Mouse (Mus musculus) left cerebral cortex, postnatal 14 days (tissue): ENCODE data around the gene Rnd2. TPM values are rescaled to one million over a fixed set of nuclear protein-coding genes. Genes with fewer than 3 reads are reported as not detected.
"Not testable (repeated sequence)": the region's sequence is repeated elsewhere in the genome, so short reads cannot be mapped to it uniquely, and the experiment has no call there.

Experiments used
- DNase-seq, 2 experiments: peaks; one replicate each; pipeline ENCODE4 v3.0.0; 2021 to 2022; ENCODE audit warnings: low spot score in 2 of 2, mixed read lengths in 1 of 2
- intact Hi-C: fragments of 180-260 bp; cut with DNase I; formaldehyde crosslinking; loops from one replicate; pipeline ENCODE4 v1.15.1; 2025
- long read RNA-seq, 2 experiments: library from polyadenylated mRNA; stranded (forward); transcript quantifications; one replicate each; pipeline ENCODE4 v2.0.0; 2021
- total RNA-seq, 2 experiments: library from RNA; stranded (reverse); gene quantifications; 2 replicates each; pipeline ENCODE4 v1.2.3; 2021

Gene Rnd2
- total RNA-seq: 100 to 1,000 TPM; 148 to 154 TPM
- long read RNA-seq, experiment 1, transcript Rnd2-201 (5 exons, 1,394 nt): major isoform, 102 of 122 reads
- long read RNA-seq, experiment 1, partial matches to known transcripts: 1 of 122 reads
- long read RNA-seq, experiment 1, other reads (novel, unspliced or antisense): 16 of 122 reads
- long read RNA-seq, experiment 2, transcript Rnd2-201 (5 exons, 1,394 nt): major isoform, 62 of 75 reads
- long read RNA-seq, experiment 2, partial matches to known transcripts: 3 of 75 reads
- long read RNA-seq, experiment 2, other reads (novel, unspliced or antisense): 10 of 75 reads

DNA sequence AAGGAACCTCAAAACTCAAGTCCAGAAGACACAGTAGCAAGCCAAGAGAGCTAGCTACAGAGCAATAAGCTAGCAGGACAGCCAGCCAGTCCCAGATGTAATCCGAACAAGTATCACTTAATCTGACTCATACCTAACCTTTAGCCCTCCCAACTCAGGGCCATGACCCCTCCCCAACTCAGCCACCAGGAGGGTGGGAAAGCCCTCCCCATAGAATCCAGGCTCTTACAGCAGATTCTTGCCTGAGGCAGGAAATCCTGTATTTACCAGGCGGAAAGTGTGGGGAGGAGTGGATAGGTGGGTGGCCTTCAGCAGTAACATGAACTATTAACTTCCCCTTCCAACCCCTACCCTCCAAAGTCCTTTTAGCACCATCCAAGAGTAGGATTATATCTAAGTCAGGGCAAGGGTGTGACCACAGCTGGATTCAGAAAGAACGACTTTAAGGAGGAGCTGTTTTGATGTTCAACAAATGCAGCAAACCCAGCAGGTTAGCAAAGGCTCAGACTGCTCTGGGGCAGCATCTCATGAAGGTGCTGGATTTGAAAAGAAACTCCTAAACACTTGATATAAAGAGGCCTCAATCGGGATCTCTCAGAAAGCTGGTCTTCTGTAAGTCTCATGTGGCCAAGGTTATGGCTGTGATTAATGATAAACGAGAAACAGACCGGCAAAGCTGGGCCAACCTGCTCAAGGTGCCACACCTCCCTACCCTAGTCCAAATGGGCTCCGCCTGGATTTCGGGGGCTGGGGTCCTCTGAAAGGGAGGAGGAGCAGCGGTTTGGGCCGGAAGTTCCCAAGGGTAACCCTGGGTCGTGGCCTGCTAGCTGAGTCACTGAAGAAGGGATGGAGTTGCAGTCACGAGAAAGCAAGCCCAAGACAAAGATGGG lies at the start of gene Rnd2:
Gene Rnd2 (plus strand): TSS at position 789 of the 890 bp plus-strand sequence.
- intact Hi-C loops: loop anchor here (5.0 kb wide), 2 partner anchors 53 to 88 kb away; partner anchors contain the start of genes Brca1 and Nbr1
- no peak for DNase-seq

DNA sequence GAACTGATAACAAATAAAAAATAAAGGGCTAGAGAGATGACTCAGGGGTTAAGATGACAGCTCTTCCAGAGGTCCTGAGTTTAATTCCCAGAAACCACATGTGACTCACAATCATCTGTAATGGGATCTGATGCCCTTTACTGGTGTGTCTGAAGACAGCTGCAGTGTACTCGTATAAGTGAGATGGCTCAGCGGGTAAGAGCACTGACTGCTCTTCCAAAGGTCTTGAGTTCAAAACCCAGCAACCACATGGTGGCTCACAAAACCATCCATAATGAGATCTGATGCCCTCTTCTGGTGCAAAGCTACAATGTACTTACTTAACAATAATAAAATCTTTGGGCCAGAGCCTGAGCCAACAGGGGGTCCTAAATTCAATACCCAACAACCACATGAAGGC lies 49.5 kb upstream of the Rnd2 start:
- intact Hi-C loops: no loop called here
- no peak for DNase-seq

DNA sequence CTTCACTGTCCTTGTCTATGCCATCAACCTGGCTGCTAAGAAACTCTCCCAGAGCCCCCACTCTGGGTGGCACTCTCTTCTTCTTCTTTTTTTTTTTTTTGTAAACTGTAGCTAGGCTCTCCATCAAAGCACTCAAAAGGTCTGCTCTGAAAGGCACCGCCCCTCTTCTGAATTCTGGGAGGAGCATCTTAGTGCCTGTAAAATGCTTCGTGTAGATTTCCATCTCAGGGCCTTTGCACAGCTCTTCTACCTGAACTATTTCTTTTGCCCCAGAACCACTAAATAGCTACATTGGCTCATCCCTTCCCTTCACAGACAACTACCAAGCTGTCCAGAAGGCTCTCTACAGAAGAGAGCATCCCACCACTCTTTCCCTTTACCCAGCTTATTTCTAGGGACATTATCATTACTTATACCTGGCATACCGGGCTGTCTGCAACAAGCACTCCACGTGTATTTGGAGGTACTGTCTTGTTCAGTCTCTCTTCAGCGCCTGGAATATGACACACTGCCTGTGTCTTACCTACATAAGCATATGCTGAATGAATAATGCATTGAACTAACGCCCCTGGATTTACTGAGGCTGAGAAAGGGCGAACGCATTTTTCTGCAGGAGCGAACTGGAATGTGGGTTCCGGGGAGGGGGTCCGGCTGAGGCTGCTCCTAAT lies 48.2 kb upstream of the Rnd2 start:
- intact Hi-C loops: no loop called here

DNA sequence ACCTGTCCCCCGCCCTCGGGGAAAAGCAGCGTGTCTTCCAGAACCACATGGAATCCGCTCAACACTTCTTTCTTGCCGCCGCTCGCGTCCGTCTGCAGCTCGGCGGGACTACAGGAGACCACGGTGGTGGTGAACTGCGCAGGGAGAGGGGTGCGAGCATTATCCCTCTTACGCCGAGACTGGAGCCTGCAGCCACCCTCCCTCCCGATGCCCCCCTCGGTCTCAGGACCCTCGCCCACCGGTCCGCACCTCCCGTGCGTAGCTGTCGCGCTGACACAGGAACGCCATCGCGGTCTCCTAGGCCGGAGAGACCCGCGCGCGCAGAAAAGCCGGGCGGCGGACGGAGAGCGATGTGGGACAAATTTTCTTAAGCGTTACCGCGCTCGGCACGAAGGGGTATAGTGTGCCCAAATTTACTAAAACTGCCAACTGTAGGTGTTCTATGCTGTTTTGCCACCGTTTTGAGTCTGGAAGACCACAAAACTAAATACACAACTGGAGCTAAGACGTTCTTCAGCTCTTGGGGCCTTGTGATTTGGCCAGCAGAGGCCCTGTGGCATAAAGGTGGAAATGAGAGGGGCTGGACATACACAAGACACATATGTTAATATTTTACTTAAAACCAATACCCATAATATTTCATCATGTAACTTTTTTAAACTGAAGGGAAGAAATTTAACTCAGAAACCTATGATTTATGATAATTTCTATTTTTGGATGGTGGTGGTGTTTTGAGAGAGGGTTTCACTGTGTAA lies 47.5 kb upstream of the Rnd2 start, which contains the start of gene Aarsd1:
Gene Aarsd1 (minus strand): TSS at position 515 of the 755 bp plus-strand sequence.
- intact Hi-C loops: no loop called here

More for the DNA sequence above, 48.2 kb upstream of the Rnd2 start:
- DNase-seq: no peak

DNA sequence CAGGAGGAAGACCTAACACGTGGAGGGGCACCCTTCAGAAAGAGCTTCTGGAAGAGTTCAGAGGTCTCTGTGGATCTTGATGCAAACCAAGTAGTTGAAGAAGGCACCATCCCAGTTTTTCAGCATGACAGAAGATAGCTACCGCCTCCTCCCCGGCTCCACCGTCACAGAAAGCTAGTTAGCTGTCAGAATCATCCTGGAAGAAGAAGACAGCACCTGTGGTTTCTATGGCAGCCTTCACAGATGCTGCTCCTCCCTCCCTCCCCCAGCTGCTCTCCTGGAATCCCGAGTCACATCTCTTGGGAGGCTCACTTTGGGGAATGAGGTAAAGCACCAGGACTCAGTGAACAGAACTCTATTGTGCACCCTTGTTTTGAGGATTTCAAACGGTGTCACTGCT lies 45.8 kb upstream of the Rnd2 start:
- DNase-seq: peak; percentile 61 to 67
- intact Hi-C loops: no loop called here

More for the DNA sequence above, 47.5 kb upstream of the Rnd2 start, which contains the start of gene Aarsd1:
- DNase-seq: peak; percentile 84 to 91

DNA sequence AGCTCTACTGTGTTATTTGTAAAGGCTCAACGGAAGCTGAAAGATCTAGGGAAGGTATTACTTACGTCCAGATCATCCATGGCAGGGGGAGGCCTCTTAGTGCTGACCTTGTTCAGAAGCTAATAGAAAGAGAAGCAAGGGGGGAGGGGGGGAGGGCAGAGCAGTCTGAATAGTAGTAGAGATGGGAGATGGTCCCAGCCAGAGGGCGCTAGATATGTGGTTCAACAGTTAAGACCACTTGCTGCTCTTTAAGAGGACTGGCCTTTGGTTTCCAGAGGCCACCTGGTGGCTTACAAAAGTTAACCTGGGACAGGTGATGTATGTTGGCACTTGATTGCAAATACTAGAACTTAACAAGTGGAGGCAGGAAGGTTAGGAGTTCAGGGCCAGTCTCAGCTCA lies 45.2 kb upstream of the Rnd2 start:
- intact Hi-C loops: no loop called here
- no peak for DNase-seq

DNA sequence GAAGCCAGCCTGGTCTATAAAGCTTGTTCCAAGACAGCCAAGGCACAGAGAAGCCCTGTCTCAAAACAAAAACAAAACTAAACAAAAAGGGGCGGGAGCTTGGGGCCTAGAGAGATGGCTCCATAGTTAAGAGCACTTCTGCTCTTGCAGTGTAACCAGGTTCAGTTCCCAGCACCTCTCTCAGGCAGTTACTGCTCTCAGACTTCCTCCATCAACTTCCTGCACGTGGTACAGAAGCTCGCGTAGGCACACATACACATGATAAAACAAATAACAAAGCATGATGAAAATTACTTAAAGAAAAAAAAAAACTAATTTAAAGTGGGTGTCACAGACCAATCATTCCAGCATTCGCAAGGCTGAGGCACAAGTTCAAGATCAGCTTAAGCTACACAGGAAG lies 44.7 kb upstream of the Rnd2 start:
- intact Hi-C loops: no loop called here
- DNase-seq: no peak

DNA sequence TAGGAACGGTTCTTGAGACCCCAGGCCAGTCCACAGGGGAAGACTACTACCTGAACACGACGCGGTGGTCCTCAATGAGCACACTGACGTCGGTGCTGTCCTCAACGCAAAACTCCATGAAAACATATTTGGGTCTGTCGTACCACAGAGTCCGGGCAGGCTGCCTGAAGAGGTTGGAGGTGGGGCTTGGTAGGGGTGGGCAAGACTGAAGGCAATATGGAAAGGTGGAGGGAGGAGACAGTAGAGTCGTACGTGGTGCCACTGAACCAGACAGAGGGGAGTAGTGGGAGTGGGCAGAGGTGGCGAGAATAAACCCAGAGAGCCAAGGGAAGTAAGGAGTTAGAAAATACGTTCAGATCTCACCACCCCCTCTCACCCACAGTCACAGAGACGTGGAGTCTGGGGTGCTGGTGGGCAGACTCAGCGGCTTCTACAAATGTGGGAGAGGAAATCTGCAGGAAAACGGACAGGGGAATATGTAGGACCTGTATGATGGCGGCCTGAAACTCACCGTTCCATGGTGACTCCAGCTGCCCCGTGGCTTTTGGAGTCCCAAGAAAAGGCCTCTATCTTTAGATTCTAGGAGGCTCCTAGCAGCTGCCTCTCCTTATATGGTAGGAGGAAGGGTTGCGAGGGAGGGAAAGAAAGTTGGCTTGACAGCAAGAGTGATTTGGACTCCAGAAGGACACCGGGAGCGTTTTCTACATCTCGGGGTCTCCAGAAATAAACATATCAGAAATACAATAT lies 40.5 kb upstream of the Rnd2 start, which contains the start of gene Gm27029:
Gene Gm27029 (minus strand): TSS at position 692 of the 747 bp plus-strand sequence.
- intact Hi-C loops: no loop called here
- DNase-seq: peak in 1 of 2 experiments; percentile 36

DNA sequence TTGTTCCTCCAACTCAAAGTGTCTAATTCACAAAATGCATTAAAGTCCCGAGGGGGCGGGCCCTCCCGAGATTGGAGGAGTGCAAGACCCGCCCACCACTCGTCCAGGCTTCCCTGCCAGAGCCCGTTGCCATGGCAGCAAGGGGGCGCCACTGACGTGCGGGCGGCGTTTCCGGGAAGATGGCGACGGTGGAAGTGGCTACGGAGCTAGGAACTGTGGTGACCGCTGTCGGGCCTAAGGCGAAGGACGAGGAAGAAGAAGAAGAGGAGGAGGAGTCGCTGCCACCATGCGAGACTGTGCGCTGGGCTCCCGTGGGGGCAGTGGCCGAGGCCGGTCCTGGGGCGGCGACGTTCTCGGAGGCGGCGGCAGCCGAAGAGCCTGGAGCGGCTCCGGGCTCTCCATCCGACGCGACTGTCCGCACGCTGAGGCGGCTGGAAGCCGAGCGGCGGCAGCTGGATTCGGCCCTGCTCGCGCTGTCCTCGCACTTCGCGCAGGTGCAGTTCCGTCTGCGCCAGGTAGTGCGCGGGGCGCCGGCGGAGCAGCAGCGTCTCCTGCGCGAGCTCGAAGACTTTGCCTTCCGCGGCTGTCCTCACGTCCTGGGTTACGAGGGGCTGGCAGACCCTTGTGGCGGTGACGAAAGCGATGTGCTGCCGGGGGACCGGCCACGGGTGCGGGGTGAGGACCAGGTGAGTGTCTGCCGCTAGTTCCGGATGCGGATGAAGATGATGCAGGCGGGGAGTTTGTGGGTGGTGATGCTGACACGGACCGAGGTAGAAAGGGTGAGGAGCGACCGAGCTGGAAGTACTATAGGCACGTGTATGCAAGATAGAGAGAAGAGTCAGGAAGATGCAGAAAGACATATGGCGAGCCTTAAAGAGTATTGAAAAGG lies 39.6 kb upstream of the Rnd2 start, which contains the start of the genes Rundc1 and Ptges3l:
Gene Rundc1 (plus strand): TSS at position 161 of the 889 bp plus-strand sequence.
Gene Ptges3l (minus strand): TSS at position 409 of the 889 bp plus-strand sequence.
- peak; percentile 97 to 98 for DNase-seq
- intact Hi-C loops: no loop called here

DNA sequence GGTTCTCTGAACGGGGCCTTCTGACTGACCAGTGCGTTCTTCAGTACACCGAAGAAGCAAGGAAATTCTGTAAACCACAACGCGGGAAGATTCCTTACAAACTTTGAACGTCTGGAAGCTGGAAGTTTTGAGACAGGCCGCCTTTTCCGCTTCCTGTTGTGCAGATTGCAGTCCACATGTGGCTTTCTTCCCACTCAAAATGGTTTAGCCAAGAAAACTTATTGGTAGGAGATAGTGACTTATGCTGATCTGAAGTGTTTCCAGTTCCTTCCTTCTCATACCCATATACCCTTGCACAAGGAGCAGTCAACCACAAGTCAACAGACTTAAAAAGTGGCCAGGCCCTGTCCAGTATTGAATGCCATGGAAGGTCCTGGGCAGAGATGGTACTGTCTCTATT lies 38.6 kb upstream of the Rnd2 start:
- no peak for DNase-seq
- intact Hi-C loops: no loop called here

DNA sequence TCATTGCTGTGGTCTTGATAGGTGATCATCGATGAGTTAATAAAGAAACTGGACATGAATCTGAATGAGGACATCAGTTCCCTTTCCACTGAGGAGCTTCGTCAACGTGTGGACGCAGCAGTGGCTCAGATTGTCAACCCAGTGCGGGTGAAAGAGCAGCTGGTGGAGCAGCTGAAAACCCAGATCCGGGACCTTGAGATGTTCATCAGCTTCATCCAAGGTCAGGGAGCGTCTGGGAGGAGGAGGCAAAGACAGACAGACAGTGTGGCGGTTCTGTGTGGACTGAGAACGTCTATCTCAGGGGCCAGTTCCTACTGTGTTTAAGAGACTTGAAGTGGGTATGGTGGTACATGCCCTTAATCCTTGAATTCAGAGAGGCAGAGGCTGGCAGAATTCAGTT lies 33.5 kb upstream of the Rnd2 start:
- DNase-seq: no peak
- intact Hi-C loops: no loop called here

DNA sequence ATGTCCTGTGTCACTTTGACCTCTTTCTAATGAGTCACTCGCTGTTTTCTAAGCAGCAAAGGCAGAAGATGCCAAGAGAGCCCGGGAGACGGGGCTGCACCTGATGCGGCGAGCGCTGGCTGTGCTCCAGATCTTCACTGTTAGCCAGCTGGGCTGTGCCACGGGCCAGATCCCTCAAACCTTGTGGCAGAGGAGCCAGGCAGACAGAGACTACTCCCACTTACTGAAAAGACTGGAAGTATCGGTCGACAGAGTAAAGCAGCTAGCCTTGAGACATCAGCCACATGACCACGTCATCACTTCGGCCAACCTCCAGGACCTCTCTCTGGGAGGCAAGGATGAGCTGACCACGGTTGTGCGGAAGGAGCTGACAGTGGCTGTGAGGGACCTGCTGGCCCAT lies 31.4 kb upstream of the Rnd2 start:
- no peak for DNase-seq
- intact Hi-C loops: no loop called here

DNA sequence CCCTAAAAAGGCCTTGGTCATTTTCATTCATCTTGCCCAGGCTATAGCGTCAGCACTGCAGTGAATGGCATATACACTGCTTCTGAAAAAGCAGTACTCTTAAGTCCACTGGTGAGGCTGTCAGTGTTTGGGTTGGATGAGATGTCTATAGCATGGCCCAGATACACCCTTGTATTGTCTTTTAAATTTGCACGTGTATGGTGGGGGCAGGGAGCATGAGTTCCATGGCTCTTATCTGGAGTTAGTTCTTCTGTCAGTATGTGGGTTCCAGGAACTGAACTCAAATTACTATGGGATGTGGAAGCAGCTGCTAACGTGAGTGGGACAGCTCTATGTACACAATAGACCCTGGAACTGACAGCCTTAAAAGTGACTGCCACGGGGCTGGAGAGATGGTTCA lies 29.0 kb upstream of the Rnd2 start:
- no peak for DNase-seq
- intact Hi-C loops: no loop called here

DNA sequence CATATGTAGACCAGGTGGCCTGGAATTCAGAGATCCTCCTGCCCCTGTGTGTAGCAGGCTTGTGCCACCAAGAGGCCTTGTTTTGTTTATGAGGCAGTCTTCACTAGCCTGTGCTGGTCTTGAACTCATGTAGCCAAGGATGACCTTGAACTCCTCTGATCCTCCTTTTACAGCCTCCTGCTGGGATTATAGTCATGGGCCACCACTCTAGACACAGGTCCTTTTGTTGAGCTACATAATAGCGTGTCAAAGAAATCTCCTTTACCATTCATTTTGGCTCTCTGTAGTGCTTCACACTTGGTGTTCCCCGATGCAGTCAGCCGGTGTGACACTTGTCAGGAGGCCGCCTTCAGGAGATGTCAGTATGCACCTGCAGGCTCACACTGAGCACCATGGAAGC lies 27.9 kb upstream of the Rnd2 start:
- intact Hi-C loops: no loop called here
- DNase-seq: no peak

DNA sequence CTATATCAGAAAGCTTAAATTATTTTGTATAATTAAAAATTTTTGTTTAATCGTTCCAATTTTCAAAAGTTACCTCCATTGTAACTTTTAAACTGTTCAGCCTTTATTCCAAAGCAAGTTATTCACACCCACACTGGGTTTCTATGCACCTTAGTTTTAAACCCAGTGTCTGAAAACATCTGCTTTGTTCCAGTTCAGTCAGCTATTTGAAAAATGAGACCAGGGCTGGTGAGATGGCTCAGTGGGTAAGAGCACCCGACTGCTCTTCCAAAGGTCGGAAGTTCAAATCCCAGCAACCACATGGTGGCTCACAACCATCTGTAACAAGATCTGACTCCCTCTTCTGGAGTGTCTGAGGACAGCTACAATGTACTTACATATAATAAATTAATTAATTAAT lies 26.8 kb upstream of the Rnd2 start:
- intact Hi-C loops, DNase-seq: not testable (repeated sequence)

DNA sequence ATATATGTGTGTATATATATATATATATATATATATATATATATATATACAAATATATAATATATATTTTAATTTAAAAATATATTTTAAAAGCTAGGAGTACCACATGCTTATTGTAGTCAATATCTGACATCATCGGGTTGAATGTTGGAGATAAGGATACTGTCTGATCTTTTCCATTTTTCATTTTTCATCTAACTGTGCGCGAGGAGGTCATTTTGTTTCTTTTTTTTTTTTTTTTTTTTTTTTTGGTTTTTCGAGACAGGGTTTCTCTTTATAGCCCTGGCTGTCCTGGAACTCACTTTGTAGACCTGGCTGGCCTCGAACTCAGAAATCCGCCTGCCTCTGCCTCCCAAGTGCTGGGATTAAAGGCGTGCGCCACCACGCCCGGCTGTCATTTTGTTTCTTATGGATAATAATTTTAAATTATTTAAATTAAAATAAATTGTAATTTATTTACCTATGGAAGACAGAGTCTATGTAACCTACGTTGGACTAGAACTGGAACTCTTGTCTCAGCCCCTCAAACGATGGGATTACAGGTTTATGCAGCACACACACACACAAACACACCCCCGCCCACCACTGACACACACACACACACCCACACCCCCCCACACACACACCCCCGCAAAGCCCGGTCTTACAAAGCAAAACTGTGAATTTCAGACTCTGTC lies 23.2 kb upstream of the Rnd2 start:
- not testable (repeated sequence) for DNase-seq
- intact Hi-C loops: loop anchor here (5.0 kb wide), 1 partner anchor 124 kb away; the partner anchor contains the start of gene Psme3
